Mouse (Mus musculus) CD4-positive, CD25-positive, alpha-beta regulatory T cell, adult 9 weeks (primary cell): ENCODE data around the gene Epn1. TPM values are rescaled to one million over a fixed set of nuclear protein-coding genes. Genes with fewer than 3 reads are reported as not detected.

Experiments used
- polyA plus RNA-seq: library from polyadenylated mRNA; unstranded; fragments of 100-300 nt; shearing (Covaris generic); gene quantifications from one replicate; pipeline ENCODE4 v1.2.1, GENCODE M21; 2017

Gene Epn1
- polyA plus RNA-seq = 14.3 TPM

DNA sequence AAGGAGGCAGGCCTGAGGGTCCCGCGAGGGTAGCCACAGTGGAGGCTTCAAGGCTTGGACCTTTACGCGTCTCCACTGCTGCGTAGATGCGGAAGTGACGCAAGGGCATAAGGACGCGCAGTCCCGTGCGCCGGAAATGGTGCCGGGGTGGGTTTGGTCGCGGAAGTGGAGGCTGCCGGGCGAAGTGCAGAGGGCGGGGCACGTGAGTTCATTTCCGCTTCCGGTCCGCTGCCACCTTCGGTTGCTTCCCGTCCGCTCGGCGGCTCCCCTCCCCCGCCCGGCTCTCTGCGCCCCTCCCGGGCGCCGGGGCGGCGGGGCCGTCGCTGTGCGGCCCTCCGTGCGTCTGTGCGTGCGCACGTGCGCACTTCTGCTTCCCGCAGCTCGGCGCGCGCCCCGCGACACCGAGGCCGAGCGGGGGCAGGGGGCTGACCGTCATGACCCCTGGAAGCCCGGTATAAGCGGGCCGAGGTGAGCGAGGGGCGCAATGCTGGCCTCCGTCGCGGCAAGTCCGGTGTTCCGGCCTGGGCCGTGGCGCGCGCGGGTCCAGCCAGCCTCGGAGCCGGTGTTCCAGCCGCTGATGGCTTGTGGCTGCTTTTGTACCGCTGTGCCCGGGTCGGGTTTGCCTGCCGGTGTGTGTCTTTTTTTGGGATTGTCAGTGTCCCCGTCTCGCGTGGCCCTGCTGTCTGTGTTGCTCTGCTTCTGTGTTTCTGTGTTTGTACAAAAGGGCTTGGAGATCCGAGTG lies at the start of gene Epn1:
Gene Epn1 (plus strand): TSS at position 226 of the 742 bp plus-strand sequence.

DNA sequence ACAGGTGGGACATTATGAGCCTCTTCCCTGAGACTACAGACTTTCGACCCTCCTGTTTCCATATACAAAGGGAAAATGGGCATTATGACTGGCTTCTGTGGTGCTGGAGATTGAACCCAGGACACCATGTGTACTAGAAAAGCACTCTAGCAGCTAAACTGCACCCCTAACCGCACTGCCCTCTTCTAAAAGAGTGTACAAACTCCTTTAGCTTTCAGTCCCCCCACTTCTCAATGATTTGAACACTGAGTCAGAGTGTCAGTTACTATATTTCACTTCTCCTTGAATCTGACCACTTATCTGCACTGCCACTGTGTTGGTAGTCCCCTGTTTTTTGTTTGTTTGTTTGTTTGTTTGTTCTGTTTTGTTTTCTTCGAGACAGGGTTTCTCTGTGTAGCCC lies 46.2 kb upstream of the Epn1 start, which contains the start of gene 4632433K11Rik:
Gene 4632433K11Rik (plus strand): TSS at position 301 of the 400 bp plus-strand sequence.

DNA sequence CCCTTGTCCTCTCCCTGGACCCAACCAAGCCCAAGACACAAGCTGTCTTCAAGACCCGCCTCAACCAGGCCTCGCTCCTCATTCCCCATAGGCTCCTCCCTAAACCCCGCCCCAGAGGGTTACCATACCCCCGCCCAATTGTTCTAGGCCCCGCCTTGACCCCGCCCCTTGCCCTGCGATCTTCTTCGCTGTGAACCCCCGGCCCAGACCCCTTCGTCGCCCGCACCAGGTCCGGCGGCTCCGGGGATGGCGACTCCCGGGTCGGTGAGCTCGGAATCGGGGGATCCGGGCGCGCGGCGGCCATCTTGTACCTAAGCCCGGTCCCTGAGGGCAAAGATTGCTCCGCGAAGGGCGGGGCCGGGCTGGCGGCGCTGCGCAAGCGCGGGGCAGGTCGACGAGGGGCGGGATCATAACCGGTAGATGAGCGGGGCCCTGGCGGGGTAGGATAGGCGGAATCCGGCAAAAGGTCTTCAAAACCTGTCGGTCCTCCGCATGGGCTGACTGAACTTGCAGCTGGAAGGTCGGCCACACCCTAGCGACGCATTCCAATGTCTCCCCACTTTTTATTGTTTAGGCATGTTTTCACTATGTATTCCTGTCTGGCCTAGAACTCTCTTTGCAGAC lies 41.8 kb upstream of the Epn1 start, which contains the start of gene Zfp784:
Gene Zfp784 (minus strand): TSS at position 338 of the 624 bp plus-strand sequence.

DNA sequence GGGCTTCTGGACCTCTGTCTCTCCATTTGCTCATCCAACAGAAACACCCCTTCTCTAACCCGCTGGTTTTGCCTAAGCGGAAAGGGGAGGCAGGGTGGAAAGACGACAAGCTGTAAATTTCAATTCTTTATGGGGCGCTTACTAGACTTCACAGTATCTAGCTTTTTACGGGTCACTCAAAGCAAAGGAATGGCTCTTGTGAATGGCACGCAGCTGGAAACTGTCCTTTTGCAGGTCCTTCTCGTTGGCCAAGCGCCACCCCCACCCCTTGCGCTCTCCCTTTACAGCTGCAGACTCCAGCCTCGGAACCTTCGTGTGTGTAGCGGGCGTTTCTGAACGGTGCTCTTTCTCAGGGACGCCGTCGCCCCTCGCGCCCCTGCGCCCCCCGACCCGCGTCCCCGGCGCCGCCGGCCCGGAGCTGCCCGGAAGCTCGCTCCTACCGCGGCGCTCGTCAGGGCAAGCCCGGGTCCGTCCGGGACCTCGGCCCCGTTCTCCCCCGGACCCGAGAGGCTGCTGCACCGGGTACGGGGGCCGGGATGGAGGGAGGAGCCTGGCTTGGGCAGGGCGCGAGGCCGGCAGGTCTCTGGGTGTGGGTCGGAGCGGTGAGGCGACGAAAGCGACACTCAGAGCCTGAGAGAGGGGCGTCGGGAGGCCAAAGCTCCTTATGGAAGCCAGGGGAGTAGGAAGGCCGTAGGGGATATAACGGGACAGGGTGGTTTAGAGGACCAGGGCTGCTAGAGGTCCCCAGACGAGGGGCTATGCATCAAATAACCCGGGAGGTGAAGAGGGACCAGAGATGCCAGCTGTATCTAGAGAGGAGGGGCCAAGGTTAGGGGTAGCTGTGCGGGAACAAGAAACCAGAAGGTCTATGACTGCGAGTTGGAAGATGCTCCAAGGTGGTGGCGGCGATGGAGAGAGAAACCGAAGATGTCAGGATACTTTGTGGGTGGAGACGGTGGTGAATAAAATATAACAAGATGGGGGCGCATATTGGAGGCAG lies 28.5 kb upstream of the Epn1 start, which contains the start of gene Zfp580:
Gene Zfp580 (plus strand): TSS at position 346 of the 1,000 bp plus-strand sequence.

DNA sequence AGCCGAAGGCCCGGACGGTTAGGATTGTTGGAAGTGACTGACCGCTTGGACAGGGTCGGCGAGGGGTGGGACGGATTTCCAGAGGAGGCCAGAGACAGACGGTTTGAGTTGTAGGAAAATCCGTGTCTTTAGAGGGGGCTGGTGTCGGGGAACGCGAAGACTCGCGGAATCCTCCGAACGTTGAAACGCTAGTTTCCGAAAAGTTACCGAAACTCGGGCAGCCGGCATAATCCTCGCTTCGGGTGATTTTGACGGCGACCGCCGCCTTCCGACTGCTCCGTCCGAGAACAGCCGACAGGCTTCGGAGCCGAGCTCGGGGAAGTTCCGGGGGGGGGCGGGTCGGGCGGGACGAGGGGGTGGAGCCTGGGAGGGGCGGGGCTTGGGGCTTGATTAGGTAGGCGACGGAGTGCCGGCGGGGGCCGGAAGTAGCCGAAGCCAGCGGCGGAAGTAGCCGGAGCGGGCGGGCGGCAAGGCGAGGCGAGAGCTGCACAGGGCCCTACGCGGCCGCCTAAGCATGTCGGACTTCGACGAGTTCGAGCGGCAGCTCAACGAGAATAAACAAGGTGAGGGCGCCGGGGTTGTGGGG lies 18.2 kb upstream of the Epn1 start, which contains the start of gene U2af2:
Gene U2af2 (plus strand): TSS at position 370 of the 586 bp plus-strand sequence.

DNA sequence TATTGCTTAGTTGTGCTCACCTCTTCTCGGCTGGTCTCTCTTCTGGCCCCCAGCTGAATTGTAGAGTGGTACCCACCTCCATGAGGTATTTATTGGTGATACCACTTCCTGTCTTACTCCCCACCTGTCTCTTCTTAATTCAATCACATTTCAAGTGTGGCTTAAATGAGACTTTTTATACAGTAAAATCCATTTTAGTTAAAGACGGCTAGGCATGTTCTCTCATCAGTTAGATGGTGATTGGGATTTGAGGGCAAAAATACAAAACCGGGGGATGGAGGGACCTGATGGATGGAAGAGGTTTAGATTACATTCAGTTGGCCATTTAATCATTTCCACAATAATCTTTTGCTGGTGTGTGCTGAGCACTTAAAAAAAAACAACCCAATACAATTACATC lies 36.8 kb downstream of the Epn1 start, which contains the start of gene Rfpl4:
Gene Rfpl4 (minus strand): TSS at position 101 of the 400 bp plus-strand sequence.

DNA sequence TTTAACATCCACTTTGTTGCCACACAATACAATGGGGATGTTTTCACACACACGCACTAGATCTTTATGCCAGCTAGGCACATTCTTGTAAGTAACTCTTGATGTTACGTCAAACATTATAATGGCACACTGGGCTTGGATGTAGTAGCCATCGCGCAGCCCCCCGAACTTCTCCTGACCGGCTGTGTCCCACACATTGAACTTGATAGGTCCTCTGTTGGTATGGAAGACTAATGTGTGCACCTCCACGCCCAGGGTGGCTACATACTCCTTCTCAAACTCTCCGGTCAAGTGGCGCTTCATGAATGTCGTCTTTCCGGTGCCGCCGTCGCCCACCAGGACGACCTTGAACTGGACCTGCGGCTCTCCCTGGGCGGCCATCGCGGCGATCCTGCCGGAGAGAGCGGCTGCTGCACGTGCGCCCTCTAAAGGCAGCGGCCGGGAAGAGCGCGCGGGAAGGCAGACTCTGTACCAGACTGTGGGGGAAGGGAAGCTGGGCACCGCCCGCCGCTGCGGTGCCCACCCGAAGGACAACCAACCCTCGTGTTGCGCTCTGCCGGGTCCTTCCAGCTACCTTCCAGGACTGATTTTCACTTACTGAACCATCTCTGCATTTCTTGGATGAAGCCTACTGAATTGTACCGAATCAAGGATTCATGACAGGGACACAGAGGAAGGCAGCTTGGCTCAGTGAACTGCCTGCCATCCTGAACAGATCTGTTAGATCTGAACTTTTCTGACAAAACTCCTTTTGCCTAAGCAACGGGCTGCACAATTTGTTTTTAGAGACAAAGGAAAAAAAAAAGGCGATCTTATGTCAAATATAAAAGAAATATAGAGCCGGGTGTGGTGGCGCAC lies 45.7 kb downstream of the Epn1 start, which contains the start of gene Rasl2-9:
Gene Rasl2-9 (minus strand): TSS at position 402 of the 858 bp plus-strand sequence.

Other genes starting within 250 kb of the Epn1 start
- gene Shisa7, start 235.5 kb upstream of the Epn1 start, polyA plus RNA-seq = not detected
- gene Isoc2b, start 210.0 kb upstream of the Epn1 start, polyA plus RNA-seq = 44.2 TPM
- 1.1 TPM for gene Isoc2a, start 203.1 kb upstream of the Epn1 start, polyA plus RNA-seq
- gene Gm36210, start 173.7 kb upstream of the Epn1 start, polyA plus RNA-seq = not detected
- 1.9 TPM for gene Zfp628, start 165.0 kb upstream of the Epn1 start, polyA plus RNA-seq
- gene Nat14, start 158.2 kb upstream of the Epn1 start, polyA plus RNA-seq = 0.71 TPM
- gene Ssc5d, start 154.4 kb upstream of the Epn1 start, polyA plus RNA-seq = not detected
- 0.43 TPM for gene Sbk2, start 115.8 kb upstream of the Epn1 start, polyA plus RNA-seq
- gene Sbk3, start 109.1 kb upstream of the Epn1 start, polyA plus RNA-seq = not detected
- 12.8 TPM for gene Zfp579, start 84.1 kb upstream of the Epn1 start, polyA plus RNA-seq
- 31.7 TPM for gene Zfp524, start 65.8 kb upstream of the Epn1 start, polyA plus RNA-seq
- 29.7 TPM for gene Fiz1, start 65.5 kb upstream of the Epn1 start, polyA plus RNA-seq
- gene Gm44973, start 64.7 kb upstream of the Epn1 start, polyA plus RNA-seq = 17.0 TPM
- gene Zfp865, start 59.9 kb upstream of the Epn1 start, polyA plus RNA-seq = 10.5 TPM
- not detected for gene Ccdc106, start 59.7 kb upstream of the Epn1 start, polyA plus RNA-seq
- gene 4632433K11Rik, start 46.1 kb upstream of the Epn1 start, polyA plus RNA-seq = not detected
- gene Zfp784, start 41.8 kb upstream of the Epn1 start, polyA plus RNA-seq = 5.3 TPM
- 1.2 TPM for gene Zfp580, start 28.7 kb upstream of the Epn1 start, polyA plus RNA-seq
- 105 TPM for gene U2af2, start 18.1 kb upstream of the Epn1 start, polyA plus RNA-seq
- gene Rfpl4, start 36.7 kb downstream of the Epn1 start, polyA plus RNA-seq = not detected
- gene Rasl2-9, start 45.7 kb downstream of the Epn1 start, polyA plus RNA-seq = not detected
- 0.05 TPM for gene Vmn1r55, start 69.4 kb downstream of the Epn1 start, polyA plus RNA-seq
- not detected for gene Vmn1r56, start 116.5 kb downstream of the Epn1 start, polyA plus RNA-seq
- gene Vmn1r57, start 138.3 kb downstream of the Epn1 start, polyA plus RNA-seq = not detected